Mouse (Mus musculus): ENCODE measurements around the gene Pate2. TPM values are rescaled to one million over a fixed set of nuclear protein-coding genes. Genes with fewer than 3 reads are reported as not detected.
A peak's percentile ranks its signal among the peaks of the same experiment; 100 is the strongest.

Pate2 gene
- polyA plus RNA-seq, 1 experiment from 2014 or later, result 0.39 TPM

DNA sequence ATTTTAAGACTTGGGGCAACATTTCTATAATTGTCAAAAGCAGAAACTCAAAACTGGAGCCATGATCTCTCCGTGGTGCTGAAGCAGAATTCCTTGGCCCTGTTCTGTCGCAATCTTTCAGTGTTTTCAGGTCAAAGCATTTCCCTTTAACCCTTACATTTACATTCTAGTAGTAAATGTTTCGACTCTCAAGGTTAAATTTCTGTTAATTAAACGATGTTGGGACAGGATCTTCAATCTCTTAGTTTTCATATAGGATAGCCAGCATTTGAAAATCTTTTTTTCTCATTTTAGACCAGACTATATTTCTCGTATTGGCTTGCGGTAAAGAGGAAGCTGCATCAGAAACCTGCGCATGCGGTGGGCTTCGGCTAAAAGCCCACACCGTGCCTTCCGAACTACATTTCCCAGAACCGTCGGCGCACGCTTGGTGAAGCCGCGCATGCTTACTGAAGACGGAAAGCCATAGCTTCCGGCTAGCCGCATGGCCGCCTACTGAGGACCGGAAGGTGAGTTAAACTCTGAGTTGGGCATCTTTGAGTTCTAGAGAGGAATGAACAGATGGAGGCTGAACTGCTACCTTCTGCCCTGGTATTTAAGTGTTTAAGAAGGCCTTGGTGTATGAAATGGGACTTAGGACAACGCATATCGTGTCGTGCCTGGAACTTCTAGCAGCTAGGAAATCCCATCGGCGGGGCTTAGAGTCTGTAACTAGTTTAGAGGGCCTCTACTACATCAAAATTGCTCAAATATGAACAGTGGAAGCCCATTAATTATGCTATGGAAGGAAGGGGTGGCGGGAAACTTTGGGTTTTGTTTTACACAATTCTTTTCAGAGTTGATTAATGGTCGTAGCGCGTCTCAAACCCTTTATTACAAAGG lies 10.8 kb upstream of the Pate2 start:
- peak; percentile 75 for ATAC-seq (replicated peaks; ENCODE audit: insufficient number of reproducible peaks, insufficient read depth, low FRiP score, low read depth)
- Histone ChIP-seq H3K9me3 (replicated peaks) (no peaks in the 10 kb centered on the region), H3K4me3 (peak overlapping the region; percentile 75), H3K36me3 (peaks cover 13% of the 10 kb centered on the region; the same call in 1 of the 2 replicates), H3K27me3 (peaks cover 7% of the 10 kb centered on the region; the same call in 1 of the 2 replicates), H3K4me1 (replicated peaks) (peaks cover 19% of the 10 kb centered on the region), H3K4me2 (peak overlapping the region; percentile 100), H3K27ac (peak overlapping the region; percentile 53), H3K9ac (peak overlapping the region; percentile 61)
- 1% methylated on average over 31 of the region's 31 CpGs for WGBS

DNA sequence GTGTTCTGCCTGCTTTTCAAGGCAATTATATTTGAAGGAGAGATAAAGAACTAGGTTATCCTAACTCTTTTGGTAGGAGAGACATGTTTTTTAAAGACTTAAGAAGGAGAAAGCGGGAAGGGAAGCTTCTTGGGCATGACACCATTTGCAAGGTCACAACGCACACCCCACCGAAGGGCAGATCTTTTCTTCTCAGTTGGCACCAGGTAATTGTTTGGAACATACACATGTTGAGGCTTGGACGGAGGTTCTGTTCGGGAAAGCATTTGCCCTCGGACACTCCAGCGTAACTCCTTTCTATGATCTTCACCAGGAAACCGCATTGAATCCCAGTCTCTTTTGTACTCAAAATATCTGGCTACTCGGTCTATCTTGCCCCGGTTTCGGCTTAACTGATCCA lies 9.0 kb upstream of the Pate2 start:
- Histone ChIP-seq H3K4me3 (no peak overlapping the region), H3K4me2 (no peak overlapping the region), H3K27me3 (peaks cover 7% of the 10 kb centered on the region; the same call in 1 of the 2 replicates), H3K4me1 (replicated peaks) (peaks cover 28% of the 10 kb centered on the region), H3K36me3 (peaks cover 24% of the 10 kb centered on the region), H3K27ac (no peak overlapping the region), H3K9ac (no peak overlapping the region), H3K9me3 (replicated peaks) (no peaks in the 10 kb centered on the region)
- 93% methylated on average over 11 of the region's 11 CpGs for WGBS
- no peak for ATAC-seq (replicated peaks; ENCODE audit: insufficient number of reproducible peaks, insufficient read depth, low FRiP score, low read depth)

DNA sequence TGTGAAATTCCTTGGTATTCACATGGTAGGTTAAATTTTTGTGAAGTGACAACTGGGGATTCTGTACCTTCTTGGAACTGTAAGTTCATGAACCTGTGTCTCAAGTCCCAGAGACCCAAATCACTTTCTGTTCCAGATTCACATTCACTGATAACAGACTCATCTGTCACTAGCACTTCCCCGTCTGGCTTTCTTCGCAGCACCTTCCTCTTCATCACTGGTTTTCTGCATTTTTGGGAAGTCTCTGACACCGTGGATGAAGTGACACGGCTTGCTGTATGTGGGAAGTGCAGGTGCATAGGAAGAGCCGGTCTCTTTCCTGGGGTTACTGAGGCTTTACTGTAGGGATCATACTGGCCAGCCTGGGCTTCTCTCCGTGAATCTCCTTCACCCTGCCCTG lies 8.5 kb upstream of the Pate2 start:
- peaks cover 28% of the 10 kb centered on the region for H3K36me3 ChIP-seq
- no peaks in the 10 kb centered on the region for H3K9me3 ChIP-seq (replicated peaks)
- H3K4me2 ChIP-seq, result no peak overlapping the region
- peaks cover 7% of the 10 kb centered on the region; the same call in 1 of the 2 replicates for H3K27me3 ChIP-seq
- H3K27ac ChIP-seq, result no peak overlapping the region
- H3K4me3 ChIP-seq, result no peak overlapping the region
- H3K4me1 ChIP-seq (replicated peaks), result peaks cover 28% of the 10 kb centered on the region
- WGBS, result 77% methylated on average over 6 of the region's 6 CpGs
- no peak overlapping the region for H3K9ac ChIP-seq
- no peak for ATAC-seq (replicated peaks; ENCODE audit: insufficient number of reproducible peaks, insufficient read depth, low FRiP score, low read depth)

DNA sequence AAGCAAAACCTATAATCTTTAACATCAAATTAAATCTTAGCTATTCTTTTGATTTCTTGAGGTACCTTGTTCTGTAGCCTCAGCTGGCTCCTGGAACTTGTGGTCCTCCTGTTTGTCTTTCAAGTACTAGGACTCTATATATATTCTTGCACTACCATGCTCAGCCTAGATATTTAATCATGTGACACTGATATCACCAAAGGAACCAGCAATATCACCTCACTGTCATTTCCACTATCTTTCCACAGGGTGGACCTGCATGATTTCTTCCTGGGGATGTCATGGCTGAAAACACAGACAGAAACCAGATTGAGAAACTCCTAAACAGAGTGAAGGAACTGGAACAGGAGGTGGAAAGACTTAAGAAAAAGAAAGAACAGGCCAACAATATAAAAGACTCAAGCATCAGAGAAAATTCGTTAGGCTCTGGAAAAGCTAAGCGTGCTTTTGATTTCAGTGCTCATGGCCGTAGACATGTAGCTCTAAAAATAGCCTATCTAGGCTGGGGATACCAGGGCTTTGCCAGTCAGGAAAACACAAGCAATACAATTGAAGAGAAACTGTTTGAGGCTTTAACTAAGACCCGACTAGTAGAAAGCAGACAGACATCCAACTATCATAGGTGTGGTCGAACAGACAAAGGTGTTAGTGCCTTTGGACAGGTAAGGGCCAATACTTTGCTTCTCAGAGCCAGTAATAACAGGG lies 5.4 kb upstream of the Pate2 start:
- H3K4me1 ChIP-seq (replicated peaks), result peaks cover 32% of the 10 kb centered on the region

DNA sequence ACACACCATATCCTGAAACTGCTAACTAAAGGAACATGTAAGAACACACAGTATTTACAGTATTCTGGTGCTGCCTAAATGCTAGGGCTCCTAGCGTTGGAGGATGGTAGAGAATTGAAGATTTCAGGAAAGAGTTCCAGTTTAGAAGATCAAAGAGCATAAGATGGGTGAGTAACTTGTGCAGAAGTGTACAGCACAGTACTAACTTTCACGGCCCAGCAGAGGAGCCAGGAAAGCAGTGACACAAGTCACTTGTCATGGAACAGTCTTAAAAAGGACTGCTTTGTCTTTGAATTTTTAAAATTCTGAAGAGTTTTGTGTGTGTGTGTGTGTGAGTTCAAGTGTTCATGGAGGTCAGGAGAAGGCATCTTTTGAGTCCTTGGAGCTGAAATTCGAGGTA lies 2.1 kb upstream of the Pate2 start:
- Histone ChIP-seq H3K9me3 (replicated peaks) (no peaks in the 10 kb centered on the region), H3K27ac (no peak overlapping the region), H3K4me1 (replicated peaks) (peaks cover 26% of the 10 kb centered on the region), H3K4me3 (no peak overlapping the region), H3K4me2 (no peak overlapping the region), H3K9ac (no peak overlapping the region), H3K36me3 (peaks cover 30% of the 10 kb centered on the region), H3K27me3 (no peaks in the 10 kb centered on the region)
- ATAC-seq (replicated peaks; ENCODE audit: insufficient number of reproducible peaks, insufficient read depth, low FRiP score, low read depth), result no peak
- 83% methylated on average over 3 of the region's 3 CpGs for WGBS

More for the DNA sequence above, 5.4 kb upstream of the Pate2 start:
- WGBS, result 49% methylated on average over 5 of the region's 5 CpGs
- H3K9ac ChIP-seq, result no peak overlapping the region
- peak overlapping the region; percentile 87 for H3K27ac ChIP-seq
- H3K36me3 ChIP-seq, result peaks cover 43% of the 10 kb centered on the region
- peak; percentile 42; the same call in 1 of the 2 replicates for ATAC-seq (replicated peaks; ENCODE audit: insufficient number of reproducible peaks, insufficient read depth, low FRiP score, low read depth)
- peak overlapping the region; percentile 42 for H3K4me2 ChIP-seq
- no peaks in the 10 kb centered on the region for H3K27me3 ChIP-seq
- H3K4me3 ChIP-seq, result no peak overlapping the region
- H3K9me3 ChIP-seq (replicated peaks), result no peaks in the 10 kb centered on the region

DNA sequence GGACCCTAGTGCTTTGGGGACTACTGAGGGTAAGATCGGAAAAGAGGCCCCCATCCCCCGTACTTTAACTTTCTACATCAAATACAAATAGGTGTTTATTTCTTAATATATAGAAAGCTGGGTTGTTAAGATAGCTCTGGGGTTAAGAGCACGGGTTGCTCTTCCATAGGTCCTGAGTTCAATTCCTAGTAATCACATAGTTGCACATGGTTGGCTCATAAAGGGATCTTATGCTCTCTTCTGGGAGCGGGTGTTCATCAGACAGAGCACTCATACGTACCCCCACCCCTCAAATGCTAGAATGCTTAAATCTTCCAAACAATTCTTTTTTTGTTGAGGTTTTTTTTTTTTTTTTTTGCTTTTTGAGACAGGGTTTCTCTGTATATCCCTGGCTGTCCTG lies 579 bp downstream of the Pate2 start:
- no peak for ATAC-seq (replicated peaks; ENCODE audit: insufficient number of reproducible peaks, insufficient read depth, low FRiP score, low read depth)
- peak overlapping the region; percentile 57 for H3K4me2 ChIP-seq
- peak overlapping the region; percentile 74 for H3K4me3 ChIP-seq
- WGBS, result 9% methylated on average over 5 of the region's 5 CpGs
- H3K36me3 ChIP-seq, result peaks cover 22% of the 10 kb centered on the region
- peak overlapping the region; percentile 92; the same call in 1 of the 2 replicates for H3K27ac ChIP-seq
- H3K4me1 ChIP-seq (replicated peaks), result peaks cover 22% of the 10 kb centered on the region
- peaks cover 12% of the 10 kb centered on the region for H3K27me3 ChIP-seq
- peak overlapping the region; percentile 68 for H3K9ac ChIP-seq
- no peaks in the 10 kb centered on the region for H3K9me3 ChIP-seq (replicated peaks)

DNA sequence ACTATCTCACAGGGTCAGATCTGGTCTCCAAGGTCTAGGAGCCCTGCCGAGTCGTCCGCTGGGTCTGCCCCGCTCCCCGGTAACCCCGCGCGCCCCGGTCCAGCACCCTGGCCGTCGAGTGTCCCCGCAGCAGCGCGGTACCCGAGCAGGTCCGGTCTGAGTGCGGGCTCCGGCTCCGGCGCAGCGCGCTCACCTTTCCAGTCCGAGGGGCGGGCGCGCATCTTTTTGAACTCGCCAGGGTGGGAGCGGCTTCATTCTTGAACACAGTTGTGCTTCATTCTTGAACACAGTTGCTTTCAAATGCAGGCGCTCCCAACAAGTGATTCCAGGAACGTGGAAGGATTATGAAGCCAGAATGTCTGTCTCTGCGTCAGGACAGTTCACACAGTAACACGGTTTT lies 4.3 kb downstream of the Pate2 start:
- Histone ChIP-seq H3K27ac (no peak overlapping the region), H3K27me3 (peaks cover 15% of the 10 kb centered on the region), H3K4me2 (peak overlapping the region; percentile 70), H3K9ac (no peak overlapping the region; the same call in 1 of the 2 replicates), H3K36me3 (no peaks in the 10 kb centered on the region), H3K9me3 (replicated peaks) (no peaks in the 10 kb centered on the region), H3K4me3 (peak overlapping the region; percentile 43), H3K4me1 (replicated peaks) (peaks cover 8% of the 10 kb centered on the region)
- WGBS, result 5% methylated on average over 32 of the region's 32 CpGs
- ATAC-seq (replicated peaks; ENCODE audit: insufficient number of reproducible peaks, insufficient read depth, low FRiP score, low read depth), result no peak

DNA sequence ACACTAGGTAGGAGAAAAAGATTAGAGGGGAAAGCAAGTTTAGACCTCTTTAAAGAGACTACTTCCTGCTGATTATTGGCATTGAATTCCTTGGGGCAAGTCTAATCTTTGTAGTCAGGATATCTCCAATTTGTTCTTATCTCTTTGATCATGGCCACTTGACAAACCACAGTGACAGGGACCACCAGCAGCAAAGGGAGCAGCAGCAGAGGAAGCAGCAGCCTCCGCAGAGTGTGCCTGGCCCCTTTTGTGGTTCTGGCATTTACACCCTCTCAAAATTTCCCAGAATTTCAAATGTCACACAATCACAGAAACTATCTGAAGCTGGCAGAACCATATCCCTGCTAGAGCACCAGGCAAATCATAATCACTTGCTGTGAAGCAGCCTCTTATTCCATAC lies 17.6 kb downstream of the Pate2 start:
- 28% methylated on average over 1 of the region's 1 CpGs for WGBS
- no peak overlapping the region for H3K4me3 ChIP-seq
- H3K4me2 ChIP-seq, result no peak overlapping the region
- no peak overlapping the region for H3K9ac ChIP-seq
- no peaks in the 10 kb centered on the region for H3K36me3 ChIP-seq
- no peak overlapping the region for H3K27ac ChIP-seq
- H3K4me1 ChIP-seq (replicated peaks), result no peaks in the 10 kb centered on the region
- H3K27me3 ChIP-seq, result no peaks in the 10 kb centered on the region
- H3K9me3 ChIP-seq (replicated peaks), result no peaks in the 10 kb centered on the region
- no peak for ATAC-seq (replicated peaks; ENCODE audit: insufficient number of reproducible peaks, insufficient read depth, low FRiP score, low read depth)

DNA sequence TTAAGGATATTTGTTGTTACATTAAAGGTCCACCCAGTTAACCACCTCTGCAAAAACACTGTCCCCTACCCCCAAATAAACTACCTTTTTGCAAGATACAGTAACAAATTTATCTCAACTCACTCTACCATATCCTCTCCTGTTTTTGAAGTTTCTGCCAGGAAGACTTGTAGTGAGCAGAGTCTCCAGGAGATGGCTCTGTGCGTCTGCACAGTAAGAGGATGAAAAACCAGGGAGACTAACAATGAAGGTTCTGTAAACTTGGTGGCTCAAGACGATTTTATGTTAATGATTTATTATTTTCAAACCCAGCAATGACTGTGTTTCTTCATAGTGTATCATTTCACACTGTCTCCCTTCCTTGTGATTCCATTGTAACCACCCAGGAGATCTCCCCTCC lies 22.8 kb downstream of the Pate2 start:
- Histone ChIP-seq H3K36me3 (no peaks in the 10 kb centered on the region), H3K27me3 (no peaks in the 10 kb centered on the region), H3K4me1 (replicated peaks) (no peaks in the 10 kb centered on the region), H3K27ac (no peak overlapping the region), H3K9me3 (replicated peaks) (no peaks in the 10 kb centered on the region), H3K9ac (no peak overlapping the region), H3K4me3 (no peak overlapping the region), H3K4me2 (no peak overlapping the region)
- WGBS, result 11% methylated on average over 2 of the region's 2 CpGs
- no peak for ATAC-seq (replicated peaks; ENCODE audit: insufficient number of reproducible peaks, insufficient read depth, low FRiP score, low read depth)

DNA sequence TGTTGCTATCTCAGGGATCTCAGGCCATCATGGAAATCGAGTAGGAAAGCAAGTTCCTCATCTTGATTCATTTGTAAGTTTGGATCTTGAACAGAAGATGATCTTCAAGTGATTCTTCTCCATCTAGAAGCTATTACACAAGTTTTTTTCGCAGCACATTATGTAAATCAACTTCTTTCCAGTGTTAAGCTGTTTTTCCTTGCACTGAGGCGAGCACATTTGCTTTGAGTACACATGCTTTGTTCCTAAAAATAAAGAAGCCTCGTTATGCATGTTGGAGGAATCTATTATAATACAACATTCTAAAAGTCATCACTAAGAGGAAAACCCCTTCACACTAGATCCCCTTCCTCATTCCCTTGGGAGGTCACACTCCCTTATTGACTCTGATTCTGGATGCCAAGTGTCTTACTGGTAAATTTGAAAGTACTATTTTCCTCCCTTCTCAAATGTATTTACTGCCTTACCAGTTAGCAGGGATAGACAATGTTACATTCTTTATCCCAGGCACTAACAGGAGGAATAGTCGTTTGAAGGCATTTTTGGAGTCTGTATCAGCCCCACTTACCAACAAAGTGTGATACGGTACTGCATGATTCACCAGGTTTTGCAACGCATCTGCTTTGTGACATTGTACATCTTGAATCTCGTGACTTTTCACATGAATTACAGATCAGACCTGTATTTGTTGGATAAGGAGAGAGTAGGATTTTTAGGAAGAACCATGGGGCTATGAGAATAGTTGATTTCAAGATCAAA lies 37.7 kb downstream of the Pate2 start:
- no peak overlapping the region for H3K27ac ChIP-seq
- no peak overlapping the region for H3K9ac ChIP-seq
- 59% methylated on average over 8 of the region's 8 CpGs for WGBS
- no peak overlapping the region for H3K4me3 ChIP-seq
- H3K4me1 ChIP-seq (replicated peaks), result no peaks in the 10 kb centered on the region
- no peaks in the 10 kb centered on the region for H3K27me3 ChIP-seq
- no peaks in the 10 kb centered on the region for H3K36me3 ChIP-seq
- ATAC-seq (replicated peaks; ENCODE audit: insufficient number of reproducible peaks, insufficient read depth, low FRiP score, low read depth), result no peak
- no peak overlapping the region for H3K4me2 ChIP-seq
- H3K9me3 ChIP-seq (replicated peaks), result no peaks in the 10 kb centered on the region; the same call in 1 of the 2 replicates

DNA sequence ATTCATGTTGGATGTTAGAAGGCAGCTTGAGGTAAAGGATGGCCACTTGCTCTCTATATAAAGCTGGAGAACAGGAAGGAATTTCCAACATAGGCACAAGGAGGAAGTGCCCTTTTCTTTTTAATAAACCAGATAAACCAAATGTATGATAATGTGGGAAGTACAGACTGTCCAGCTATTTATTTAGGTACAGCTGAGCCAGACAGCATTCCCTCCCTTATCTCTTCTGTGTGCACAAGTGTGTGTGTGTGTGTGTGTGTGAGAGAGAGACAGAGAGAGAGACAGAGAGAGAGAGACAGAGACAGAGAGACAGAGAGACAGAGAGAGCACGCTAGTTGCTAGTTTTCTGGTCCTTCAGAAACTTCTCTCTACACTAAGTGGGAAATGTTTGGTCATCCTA lies 41.8 kb downstream of the Pate2 start, which contains the start of gene Pate4:
TSS of gene Pate4 (minus strand) at position 101 of the 400 bp plus-strand sequence.
- no peak for ATAC-seq (replicated peaks; ENCODE audit: insufficient number of reproducible peaks, insufficient read depth, low FRiP score, low read depth)
- 88% methylated on average over 1 of the region's 1 CpGs for WGBS

More for the DNA sequence above, 41.8 kb downstream of the Pate2 start, which contains the start of gene Pate4:
- Histone ChIP-seq H3K9me3 (replicated peaks) (no peaks in the 10 kb centered on the region), H3K27ac (no peak within 1 kb of the TSS), H3K4me2 (no peak within 1 kb of the TSS), H3K4me1 (replicated peaks) (no peaks in the 10 kb centered on the region), H3K9ac (no peak within 1 kb of the TSS), H3K4me3 (no peak within 1 kb of the TSS), H3K36me3 (no peaks in the 10 kb centered on the region), H3K27me3 (no peaks in the 10 kb centered on the region)

All from heart, embryonic 15.5 days (tissue).